Mouse (Mus musculus) G1E-ER4 (cell line): ENCODE results near the gene Slc4a4. TPM values are rescaled to one million over a fixed set of nuclear protein-coding genes. Genes with fewer than 3 reads are reported as not detected.

Experiments used
- GATA1 ChIP-seq: IDR thresholded peaks from one replicate; pipeline ENCODE4 v1.8.0; 2012; ENCODE audit warnings: low read length, inconsistent platforms
- polyA plus RNA-seq: library from polyadenylated mRNA; stranded (reverse); fragments of >175 nt; gene quantifications from 2 replicates; pipeline ENCODE4 v1.2.3, GENCODE M21; 2012

Gene Slc4a4
- polyA plus RNA-seq, 1 experiment = not detected

DNA sequence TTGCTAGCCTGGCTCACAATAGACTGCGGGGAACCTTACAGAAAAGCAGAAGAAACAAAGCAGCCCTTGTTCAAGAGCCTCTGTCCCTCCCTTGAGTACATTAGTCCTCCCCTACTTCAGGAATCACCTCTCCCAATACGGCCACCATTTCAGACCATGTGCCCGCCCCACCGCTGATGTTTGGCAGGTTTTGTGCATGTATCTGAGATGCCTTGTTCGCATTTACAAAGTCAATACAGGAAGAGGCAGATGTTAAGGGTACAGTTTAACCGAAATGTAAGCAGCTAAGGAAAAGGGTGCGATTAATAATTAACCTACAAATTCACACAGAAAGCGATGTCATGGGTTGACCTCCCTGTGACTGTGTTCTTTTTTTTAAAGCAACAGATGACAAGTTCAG lies 331.6 kb downstream of the Slc4a4 start:
- no peak for TF ChIP-seq GATA1

DNA sequence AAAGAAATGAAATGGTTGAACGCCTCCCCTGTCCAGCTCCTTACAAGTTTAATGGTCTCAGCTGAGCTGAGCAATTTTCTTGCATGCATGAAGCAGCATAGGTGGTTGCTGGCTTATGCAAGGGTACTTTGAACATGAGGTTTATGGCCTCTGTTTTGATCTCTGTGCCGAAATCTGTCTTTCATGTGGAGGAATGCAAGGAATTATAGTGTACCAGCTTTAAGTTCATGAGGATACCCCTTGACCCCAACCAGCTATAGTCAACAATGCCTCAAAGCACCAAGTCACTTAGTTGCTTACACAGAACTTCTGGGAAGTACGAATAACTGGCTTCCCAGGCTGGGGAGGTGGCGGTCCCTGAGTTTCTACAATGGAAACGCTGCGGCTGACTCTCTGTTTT lies 332.1 kb downstream of the Slc4a4 start:
- TF ChIP-seq GATA1 = no peak

DNA sequence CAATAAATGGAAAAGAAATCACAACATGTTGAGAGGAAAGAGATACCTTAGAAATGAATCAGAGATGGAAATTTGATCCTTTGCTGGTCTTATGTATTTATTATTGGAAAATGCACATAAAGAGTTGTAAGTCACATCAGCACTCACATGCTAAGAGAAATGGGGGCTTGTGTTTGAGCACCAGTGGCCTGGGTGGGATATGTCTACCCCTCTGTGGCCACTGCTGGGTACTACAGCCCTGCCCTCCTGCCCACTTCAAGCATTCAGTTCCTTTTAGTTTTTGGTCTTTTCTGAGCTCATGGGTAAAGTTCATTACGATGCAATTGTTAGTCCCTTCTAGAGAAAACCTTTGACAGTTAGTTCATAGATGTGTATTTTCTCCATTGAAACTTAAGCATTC lies 335.0 kb downstream of the Slc4a4 start:
- no peak for TF ChIP-seq GATA1

DNA sequence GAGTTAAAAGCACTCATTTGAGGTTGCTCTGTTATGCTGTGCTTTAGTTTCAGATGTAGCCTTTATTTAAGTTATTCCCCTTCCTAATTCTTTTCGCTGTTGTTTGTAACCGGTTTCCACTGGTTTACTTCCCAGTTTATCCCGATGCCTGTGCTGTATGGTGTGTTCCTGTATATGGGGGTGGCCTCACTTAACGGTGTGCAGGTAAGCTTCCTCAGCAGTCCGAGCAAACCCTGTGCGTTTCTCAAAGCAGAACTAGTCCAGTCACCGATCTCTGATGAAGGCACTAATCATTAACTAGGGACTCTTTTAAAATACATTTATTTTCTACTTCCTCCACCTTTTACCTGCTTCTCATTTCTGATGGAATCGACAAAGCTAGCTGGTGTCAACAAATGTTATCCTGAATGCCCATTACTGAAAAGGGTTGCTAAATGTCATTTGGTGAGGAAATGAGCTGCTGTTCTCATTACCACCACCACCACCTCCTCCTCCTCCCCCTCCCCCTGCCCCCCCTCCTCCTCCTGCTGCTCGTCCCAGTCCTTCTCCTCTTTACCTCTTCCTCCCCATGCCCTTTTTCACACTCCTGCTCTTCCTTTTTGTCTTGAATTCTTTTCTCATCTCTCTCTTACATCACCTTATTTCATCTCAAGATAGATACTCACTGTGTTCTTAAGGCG lies 336.6 kb downstream of the Slc4a4 start:
- no peak for TF ChIP-seq GATA1

DNA sequence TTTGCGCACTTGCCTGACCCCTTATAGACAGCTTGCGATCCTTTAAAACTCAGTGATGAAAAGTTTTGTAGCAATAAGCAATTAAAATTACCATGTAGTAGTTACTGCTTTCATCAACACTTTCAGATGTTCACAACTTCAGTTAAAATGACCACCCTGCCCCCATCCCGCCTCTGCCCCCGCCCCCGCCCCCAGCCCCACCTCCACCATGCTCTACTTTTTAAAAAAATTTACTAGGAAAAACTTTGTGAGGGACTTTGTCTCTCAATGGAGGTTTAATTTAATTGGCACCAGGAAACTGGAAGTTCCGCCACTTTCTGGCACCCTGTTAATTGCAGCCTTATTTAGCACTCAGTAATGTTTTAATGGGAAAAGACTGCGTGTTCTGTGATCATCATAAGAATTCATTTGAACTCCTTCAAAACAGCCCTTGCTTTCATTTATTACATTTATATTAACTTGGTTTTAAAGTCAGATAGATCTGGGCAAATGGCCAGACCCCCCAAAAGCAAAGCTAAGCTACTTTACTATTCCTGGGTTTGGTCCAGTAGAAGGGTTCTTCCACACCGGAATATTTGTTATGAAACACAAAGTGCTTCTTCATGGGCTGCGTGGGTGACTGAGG lies 337.2 kb downstream of the Slc4a4 start:
- TF ChIP-seq GATA1 = no peak

GRCm38 (mm10) chr5:89227948-89228347 lies 341.3 kb downstream of the Slc4a4 start:
- TF ChIP-seq GATA1 = no peak

DNA sequence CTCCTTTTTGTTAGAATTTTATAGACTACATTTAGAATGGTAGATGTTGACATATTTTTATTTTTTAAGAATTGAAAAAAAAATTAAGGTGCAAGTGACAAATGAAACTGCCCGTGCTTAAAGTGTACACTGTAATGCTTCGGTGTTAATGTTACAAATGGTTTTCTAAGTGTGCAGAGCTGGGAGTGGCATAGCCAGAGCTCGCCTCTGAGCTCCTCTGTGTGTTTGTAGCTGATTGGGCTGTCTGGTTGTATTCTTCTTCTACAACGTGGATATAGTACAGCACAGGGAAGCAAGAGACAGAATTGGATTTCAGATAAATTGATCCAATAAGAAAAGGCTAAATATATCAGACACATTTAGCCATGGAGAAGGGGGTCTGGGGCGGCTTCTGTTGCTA lies 343.0 kb downstream of the Slc4a4 start:
- TF ChIP-seq GATA1 = no peak

DNA sequence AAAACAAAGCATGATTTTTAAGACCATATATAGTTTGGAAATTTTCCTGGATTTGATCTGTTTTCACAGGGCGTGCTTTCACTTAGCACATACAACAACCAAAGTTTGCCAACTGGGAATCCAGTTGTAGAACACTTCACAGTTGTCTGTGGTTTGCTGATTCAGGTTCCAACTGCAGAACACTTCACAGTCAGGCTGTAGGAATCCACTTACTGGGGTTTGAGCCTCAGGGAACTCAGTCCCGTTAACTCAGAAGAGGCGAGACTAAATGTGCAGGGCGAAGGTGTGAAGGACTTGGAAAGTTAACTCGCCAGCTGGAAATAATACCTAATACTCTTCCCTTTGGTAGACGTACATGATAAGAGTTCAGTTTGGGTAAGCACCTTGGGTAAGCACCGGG lies 345.7 kb downstream of the Slc4a4 start:
- TF ChIP-seq GATA1 = no peak

DNA sequence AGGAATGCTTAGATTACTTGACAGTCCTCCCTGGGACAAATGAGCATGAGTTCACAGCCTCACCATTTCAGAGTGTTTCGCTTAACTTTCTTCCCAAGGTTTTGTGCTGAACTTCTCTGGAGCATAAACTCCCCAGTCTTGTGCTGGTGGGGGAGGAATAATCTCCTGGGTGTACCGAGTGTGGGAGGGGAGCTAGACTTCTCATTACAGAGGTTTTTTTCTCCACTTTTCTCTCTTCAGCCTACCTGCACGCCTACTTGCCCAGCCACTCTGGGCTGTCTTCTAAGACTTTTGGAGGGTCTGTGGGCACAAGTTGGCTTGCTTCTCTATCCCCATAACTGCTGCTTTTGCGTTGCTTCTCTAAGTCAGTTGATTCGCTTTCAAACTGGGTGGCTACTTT lies 365.2 kb downstream of the Slc4a4 start:
- TF ChIP-seq GATA1 = no peak

DNA sequence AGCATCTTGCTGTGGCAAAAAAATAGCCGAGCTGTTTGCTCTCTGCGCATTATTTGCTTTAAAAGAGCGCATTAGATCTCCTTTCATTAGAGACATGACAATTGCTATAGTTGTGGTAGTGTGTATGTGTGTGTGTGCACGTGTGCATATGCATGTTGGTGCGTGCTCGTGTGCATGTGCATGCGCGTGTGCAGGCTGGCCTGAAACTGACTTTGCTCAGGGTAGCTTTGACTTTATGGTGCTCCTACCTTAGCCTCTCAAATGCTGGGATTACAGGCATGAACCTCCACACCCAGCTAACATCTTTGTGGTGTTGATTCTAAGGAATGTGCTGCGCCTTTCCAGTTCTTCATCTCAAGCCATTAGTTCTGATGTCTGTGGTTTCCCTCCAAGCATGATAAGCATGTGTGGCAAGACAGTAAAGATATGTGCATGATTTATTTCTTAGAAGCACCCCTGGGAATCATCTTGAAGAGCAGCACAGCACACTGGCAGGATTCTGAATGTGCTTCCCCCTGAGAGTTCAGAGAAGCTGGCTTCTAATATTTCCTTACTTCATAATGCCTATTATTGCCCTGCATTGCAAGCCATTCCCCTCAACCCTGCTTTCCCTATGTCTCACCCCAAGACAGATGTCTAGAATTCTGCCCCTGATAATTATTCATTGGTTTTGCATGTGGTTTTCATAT lies 373.3 kb downstream of the Slc4a4 start:
- TF ChIP-seq GATA1 = no peak

DNA sequence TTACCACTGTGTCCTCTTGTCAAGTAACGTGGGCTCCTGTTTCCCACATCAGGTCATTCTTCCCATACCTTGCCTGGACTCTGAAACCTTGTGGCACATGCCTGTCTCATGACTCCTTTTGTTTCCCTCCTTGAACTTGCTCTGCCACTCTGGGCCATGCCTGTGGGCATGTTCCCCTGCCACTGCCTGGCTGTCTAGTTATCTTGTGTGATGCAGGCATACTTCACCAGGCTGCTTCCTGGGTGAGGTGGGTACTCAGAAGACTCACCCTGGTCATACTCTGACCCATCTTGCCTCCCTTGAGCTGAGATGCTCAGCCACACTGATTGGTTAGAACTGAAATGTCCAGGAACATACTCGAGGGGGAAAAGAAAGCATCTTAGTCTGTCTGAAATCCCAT lies 390.4 kb downstream of the Slc4a4 start:
- TF ChIP-seq GATA1 = no peak

GRCm38 (mm10) chr5:89277616-89278015 lies 391.0 kb downstream of the Slc4a4 start:
- TF ChIP-seq GATA1 = no peak

GRCm38 (mm10) chr5:89278309-89278708 lies 391.7 kb downstream of the Slc4a4 start:
- no peak for TF ChIP-seq GATA1

DNA sequence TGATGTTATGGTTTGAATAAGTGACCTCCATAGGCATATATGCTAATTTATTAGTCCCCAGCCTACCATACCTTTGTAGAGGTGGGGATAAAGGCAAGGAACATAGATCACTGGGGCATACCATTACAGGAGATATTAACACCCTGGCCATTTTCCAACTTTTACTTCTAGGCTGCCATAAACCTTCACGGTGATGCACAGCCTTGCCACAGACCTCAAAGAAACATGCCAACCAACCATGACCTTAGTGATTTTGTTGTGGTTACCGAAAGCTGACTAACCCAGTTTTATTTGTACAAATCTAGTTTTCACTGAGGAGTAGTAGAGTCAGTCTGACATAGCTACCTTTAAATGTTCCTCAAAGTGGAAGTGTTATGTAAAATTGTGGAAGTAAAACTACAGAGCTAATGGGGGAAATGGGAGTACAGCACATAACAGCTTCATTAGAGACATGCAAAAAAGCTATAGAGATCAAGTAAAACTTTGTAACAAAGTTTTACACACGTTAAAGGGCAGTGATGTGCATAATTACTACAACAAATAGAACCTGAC lies 393.8 kb downstream of the Slc4a4 start:
- no peak for TF ChIP-seq GATA1

Other genes with a start within 250 kb of the Slc4a4 start
- 61.5 and 76.2 TPM in 2 replicates for gene Grsf1, start 210.6 kb upstream of the Slc4a4 start, polyA plus RNA-seq
- 31.6 and 33.0 TPM in 2 replicates for gene Mob1b, start 166.0 kb upstream of the Slc4a4 start, polyA plus RNA-seq
- 5.9 and 8.0 TPM in 2 replicates for gene Dck, start 121.8 kb upstream of the Slc4a4 start, polyA plus RNA-seq